Mouse (Mus musculus) left cerebral cortex, postnatal 36 days (tissue): ENCODE measurements around the gene Bcam. TPM values are rescaled to one million over a fixed set of nuclear protein-coding genes. Genes with fewer than 3 reads are reported as not detected.

ENCODE experiments used
- DNase-seq, 2 experiments: peaks; one replicate each; pipeline ENCODE4 v3.0.0; 2021 to 2022; ENCODE audit warnings: low spot score in 2 of 2, mixed read lengths in 1 of 2
- intact Hi-C: fragments of 180-260 bp; cut with DNase I; formaldehyde crosslinking; loops from one replicate; pipeline ENCODE4 v1.15.1; 2025
- total RNA-seq, 2 experiments: library from RNA; stranded (reverse); gene quantifications; 2 replicates each; pipeline ENCODE4 v1.2.3; 2021

The Bcam gene
- total RNA-seq, result 10 to 100 TPM; 12.2 to 13.1 TPM

GRCm38 (mm10) chr7:19770984-19771391 is at the start of gene Bcam:
Bcam (minus strand) TSS chr7:19771016.
- DNase-seq, result no peak
- intact Hi-C loops, result no loop called here

GRCm38 (mm10) chr7:19818875-19819274 is 48.1 kb upstream of the Bcam start:
- no peak for DNase-seq
- intact Hi-C loops, result no loop called here

GRCm38 (mm10) chr7:19818440-19818839 is 47.6 kb upstream of the Bcam start:
- no peak for DNase-seq
- intact Hi-C loops, result no loop called here

- DNase-seq, result no peak
- intact Hi-C loops, result no loop called here
Observed at GRCm38 (mm10) chr7:19817382-19818105, 46.7 kb upstream of the Bcam start.

- peak; percentile 26 to 40 for DNase-seq
- intact Hi-C loops, result no loop called here
Observed at GRCm38 (mm10) chr7:19816224-19816771, 45.5 kb upstream of the Bcam start.

GRCm38 (mm10) chr7:19815296-19816223 is 44.7 kb upstream of the Bcam start:
- DNase-seq, result no peak
- intact Hi-C loops, result no loop called here

- intact Hi-C loops, result no loop called here
- no peak for DNase-seq
Observed at GRCm38 (mm10) chr7:19813579-19814122, 42.8 kb upstream of the Bcam start.

GRCm38 (mm10) chr7:19813161-19813560 is 42.3 kb upstream of the Bcam start:
- intact Hi-C loops, result no loop called here
- DNase-seq, result no peak

- intact Hi-C loops, result no loop called here
- no peak for DNase-seq
Observed at GRCm38 (mm10) chr7:19811114-19811513, 40.3 kb upstream of the Bcam start.

GRCm38 (mm10) chr7:19809369-19809768 is 38.6 kb upstream of the Bcam start:
- intact Hi-C loops, result no loop called here
- no peak for DNase-seq

GRCm38 (mm10) chr7:19806356-19806969 is 35.6 kb upstream of the Bcam start:
- DNase-seq, result no peak
- intact Hi-C loops, result no loop called here

- intact Hi-C loops, result loop anchor here (1.0 kb wide), 1 partner anchor 45 kb away; no protein-coding TSS in a partner anchor
- DNase-seq, result peak; percentile 40 to 55
Observed at GRCm38 (mm10) chr7:19802995-19803394, 32.2 kb upstream of the Bcam start.

GRCm38 (mm10) chr7:19800764-19801163 is 29.9 kb upstream of the Bcam start:
- intact Hi-C loops, result no loop called here
- DNase-seq, result no peak

GRCm38 (mm10) chr7:19796697-19797588 is 26.1 kb upstream of the Bcam start, which contains the start of gene Cblc:
Cblc (minus strand) TSS chr7:19796809.
- DNase-seq, result peak in 1 of 2 experiments; percentile 36
- intact Hi-C loops, result no loop called here

- DNase-seq, result no peak
- intact Hi-C loops, result no loop called here
Observed at GRCm38 (mm10) chr7:19796254-19796653, 25.4 kb upstream of the Bcam start.

- DNase-seq, result no peak
- intact Hi-C loops, result no loop called here
Observed at GRCm38 (mm10) chr7:19795236-19795635, 24.4 kb upstream of the Bcam start.

- no peak for DNase-seq
- intact Hi-C loops, result loop anchor here (5.0 kb wide), 1 partner anchor 126 kb away; the partner anchor contains the start of gene Clptm1
Observed at GRCm38 (mm10) chr7:19792701-19793630, 22.1 kb upstream of the Bcam start.
